Mouse (Mus musculus) erythroid progenitor cell, adult 5-6 weeks (primary cell): ENCODE results near the gene Ghrh. TPM values are rescaled to one million over a fixed set of nuclear protein-coding genes. Genes with fewer than 3 reads are reported as not detected.

Source experiments
- ATAC-seq: replicated peaks from 2 replicates; pipeline ENCODE4 v1.8.0; 2016; ENCODE audit warnings: moderate number of reproducible peaks, mild to moderate bottlenecking, moderate TSS enrichment, inconsistent platforms; ENCODE audit not compliant: poor library complexity, low FRiP score, severe bottlenecking
- total RNA-seq, 2 experiments: library from RNA; stranded (forward) in 1 of 2; stranded (reverse) in 1 of 2; fragments of 150-400 nt in 1 of 2; fragments of 186-747, 209-891 nt in 1 of 2; gene quantifications; 2 replicates each; pipeline versions ENCODE4 v1.2.3 to v1.2.4; 2015 to 2017; ENCODE audit warnings: low replicate concordance in 2 of 2

The Ghrh gene
- total RNA-seq, 2 experiments from 2014 or later: not detected

DNA sequence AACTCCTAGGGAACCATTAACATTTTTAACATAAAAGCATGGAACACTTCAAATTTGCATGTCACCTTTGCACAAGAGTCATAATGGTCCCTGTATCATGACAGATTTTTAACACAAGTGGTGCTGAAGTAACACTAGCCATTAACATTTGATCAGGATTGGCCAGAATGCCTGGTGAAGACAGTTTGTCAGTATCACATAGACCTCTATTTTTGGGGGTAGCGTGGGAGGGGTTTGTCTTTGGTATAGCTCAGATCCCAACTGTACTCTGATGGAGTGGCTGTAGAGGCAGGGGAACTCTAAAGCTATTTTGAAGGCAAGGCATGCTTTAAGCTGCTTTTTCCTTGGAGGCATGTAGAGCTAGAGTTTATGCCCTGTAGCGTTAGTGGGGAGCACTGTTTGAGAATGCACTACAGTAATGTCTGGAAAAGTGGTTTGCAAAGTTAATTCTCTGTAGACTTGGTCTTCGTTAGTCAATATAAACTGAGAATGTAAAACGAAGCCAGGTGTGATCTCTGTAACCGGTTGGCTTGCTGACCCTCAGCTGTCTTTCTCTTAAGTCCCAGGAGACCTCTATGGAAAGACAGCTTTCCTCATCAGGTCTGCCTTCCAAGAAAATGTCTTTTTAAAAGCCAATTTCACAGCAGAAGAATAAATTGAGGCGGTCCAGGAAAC, 36.2 kb downstream of the Ghrh start:
- ATAC-seq: no peak

DNA sequence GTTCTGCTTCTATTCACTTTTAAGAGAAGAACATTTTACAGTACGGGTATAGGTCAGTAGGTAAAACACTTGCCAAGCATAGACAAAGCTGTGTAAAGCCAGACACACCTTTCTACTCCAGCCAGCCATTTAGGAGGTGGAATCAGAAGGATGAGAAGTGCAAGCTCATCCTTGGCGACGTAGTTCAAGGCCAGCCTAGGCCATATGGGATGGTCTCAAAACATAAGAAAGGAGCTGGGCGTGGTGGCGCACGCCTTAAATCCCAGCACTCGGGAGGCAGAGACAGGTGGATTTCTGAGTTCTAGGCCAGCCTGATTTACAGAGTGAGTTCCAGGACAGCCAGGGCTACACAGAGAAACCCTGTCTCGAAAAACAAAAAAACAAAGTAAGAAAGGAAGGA, 37.7 kb downstream of the Ghrh start:
- ATAC-seq: no peak

DNA sequence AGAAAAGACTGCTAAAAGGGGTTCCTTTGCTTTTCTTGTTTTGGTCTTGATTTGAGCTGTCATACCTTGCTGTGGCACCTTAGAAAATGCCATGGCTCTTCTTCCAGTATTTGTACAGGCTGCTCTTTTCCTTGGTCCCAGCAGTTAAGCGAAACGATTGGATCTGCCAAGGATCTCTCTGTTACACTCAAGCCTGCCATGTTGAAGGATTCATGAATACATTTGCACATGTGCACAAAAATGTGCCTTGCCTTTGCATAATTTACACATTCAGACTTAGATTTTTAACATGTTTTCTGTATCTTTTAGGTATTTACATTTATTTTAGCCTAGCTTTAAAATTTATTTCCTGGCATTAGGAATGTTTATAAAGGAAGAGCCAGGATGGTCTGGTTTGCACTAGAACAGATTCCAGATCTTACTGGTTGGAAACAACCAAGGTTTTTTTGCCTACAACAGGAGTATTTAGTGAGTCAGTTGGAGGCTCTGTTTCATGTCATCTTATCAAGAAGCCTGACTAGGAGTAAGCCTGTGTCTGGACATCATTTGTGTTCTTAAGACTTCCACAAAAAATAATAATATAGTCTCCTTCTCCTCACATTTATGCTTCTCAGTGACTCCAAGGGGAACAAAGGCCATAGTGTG, 38.9 kb downstream of the Ghrh start:
- no peak for ATAC-seq

DNA sequence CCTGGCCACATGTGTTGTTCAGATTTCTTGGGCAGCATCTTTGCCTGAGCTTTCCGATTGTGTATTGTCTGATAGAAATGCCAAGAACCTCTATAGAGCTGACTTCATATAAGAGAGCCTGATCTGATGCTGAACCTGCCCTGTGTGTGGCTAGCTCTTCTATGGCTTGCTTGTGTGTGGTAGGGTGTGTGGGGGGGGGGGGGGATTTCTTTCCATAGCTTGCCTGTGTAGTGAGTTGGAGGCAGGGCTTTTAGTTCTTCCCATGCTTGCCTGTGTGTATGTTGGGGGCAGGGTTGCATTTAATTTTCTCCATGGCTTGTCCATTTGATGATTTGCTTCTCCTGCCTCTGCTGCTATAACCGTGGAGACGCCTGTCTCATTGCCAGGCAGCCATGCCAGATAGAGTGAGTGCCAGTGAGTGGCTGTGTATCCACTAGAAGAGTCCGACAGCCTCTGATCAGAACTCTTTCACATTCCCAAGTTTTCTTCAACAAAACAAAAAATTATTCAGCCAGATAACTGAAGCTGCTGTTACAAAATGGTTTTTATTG, 39.5 kb downstream of the Ghrh start:
- no peak for ATAC-seq

DNA sequence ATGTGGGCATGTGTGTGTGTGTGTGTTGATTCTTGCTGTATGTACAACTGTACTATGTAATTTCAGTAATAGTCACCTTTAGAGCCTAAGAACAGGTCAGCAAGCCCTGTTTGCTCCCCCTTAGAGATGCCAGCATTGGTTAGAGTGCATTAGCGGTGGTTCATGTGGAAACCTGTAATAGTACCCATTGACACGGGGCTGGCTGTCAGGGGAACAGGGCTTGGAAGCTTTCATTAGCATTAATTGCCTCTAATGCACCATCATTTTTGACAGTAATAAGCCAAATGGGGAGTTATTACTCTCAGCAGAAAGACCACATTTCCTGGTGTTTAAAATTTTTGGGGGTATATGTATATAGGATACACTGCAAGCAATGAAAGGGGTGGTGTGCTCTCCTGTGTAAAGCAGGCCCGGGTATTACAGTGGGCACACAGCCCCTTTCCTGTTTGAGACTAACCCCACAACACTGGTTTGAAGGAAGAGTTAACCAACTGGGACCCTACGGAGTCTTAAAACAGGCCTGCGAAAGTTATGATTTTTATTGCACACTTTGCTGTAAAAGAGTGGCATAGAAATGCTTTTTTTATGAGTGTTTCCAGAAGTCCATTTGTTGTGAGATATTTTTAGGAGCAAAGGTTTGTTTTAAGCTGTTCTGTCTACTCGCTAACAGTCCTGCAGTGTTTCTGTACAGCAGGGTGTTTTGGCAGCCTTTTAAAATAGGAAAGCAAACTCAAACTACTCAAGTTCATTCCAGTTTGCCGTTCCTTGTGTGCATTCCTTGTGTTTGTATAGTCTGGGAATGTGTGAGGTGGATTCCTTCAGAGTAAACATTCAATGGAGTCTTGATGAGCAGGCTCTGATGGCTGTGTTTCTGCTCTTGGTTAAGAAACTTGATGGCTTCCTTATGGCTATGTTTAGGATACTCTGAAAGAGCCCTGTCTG, 40.9 kb downstream of the Ghrh start:
- ATAC-seq: no peak

DNA sequence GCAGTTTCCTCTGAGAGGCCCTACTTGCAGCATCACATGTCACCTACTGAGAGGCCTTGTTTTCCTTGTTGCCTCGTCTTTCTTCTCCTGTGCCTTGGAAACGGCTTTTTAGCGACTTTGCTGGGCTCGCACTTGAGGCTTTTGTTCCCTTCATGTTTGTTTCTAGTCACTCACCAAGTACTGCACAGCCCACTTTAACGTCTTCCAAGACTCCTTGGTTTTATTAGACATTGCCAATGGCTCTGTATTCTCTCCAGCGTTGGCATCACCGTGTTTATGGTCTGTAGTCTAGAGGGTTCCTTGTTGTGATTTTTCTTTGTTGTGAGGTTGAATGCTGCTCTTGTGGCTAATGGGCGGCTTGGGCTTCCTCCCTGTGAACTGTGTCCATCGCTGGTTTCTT, 44.2 kb downstream of the Ghrh start:
- ATAC-seq: no peak

DNA sequence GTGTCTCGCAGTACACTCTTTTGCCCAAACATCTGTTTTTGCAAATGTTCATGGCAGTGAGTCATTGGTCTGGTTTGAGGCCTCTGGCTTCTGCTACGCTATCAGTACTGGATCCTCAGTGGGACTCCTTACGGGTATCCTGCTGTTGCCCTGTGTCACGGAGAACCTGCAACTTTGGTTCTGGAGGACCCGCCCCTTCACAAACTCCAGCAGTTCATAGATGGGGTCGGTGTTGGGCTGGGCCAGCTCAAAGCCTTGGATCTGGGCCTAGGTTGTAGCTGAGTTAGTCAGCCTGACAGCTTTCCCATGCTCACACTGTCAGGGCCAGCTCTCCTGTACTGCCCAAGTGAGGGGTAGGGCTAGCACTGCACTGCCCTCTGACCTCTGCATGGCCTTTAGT, 47.3 kb downstream of the Ghrh start:
- ATAC-seq: no peak

DNA sequence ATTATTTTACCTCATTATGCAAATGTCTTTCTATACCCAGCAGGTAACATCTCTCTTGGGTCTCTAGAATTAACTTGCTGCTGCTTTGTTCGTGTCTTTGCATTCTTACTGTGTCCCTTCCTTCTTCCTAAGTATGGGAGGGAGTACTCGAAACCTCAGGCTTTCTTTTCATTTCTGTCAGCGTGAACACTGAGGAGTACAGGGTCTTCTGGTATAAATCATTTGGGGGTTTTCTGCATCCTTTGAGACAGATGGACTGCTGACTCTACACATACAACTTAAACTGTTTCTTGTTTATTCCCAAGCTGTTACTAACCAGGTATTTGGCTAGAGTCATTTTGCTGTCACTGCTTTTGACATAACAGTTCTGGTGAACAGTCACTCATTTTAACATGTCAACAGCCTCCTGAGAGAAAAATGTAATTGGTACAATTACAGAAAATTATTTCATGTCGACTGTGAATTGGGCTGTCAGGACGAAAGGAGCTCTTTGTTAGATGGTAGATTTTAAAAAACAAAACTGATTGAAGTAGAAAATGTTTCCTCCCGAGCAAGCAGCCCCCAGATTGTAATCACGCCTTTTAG, 51.1 kb downstream of the Ghrh start:
- no peak for ATAC-seq

DNA sequence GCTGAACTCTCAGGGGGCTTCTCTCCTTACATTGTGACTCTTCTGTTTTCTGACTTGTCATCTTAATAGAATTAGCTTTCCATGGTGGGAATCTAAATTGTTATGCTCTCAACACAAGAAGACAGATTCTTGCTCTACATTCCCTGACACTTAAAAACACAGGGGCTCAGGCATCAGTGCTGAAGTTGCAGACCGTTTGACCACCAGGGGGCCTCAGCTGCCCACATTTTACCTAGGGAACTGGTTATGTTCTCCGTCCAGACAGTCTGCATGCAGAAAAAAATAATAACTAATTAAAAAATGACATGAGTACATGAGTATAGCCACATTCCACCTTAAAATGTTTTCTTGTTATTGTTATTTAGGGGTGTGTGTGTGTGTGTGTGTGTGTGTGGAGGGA, 55.2 kb downstream of the Ghrh start:
- peak; percentile 49; the same call in 1 of the 2 replicates for ATAC-seq

DNA sequence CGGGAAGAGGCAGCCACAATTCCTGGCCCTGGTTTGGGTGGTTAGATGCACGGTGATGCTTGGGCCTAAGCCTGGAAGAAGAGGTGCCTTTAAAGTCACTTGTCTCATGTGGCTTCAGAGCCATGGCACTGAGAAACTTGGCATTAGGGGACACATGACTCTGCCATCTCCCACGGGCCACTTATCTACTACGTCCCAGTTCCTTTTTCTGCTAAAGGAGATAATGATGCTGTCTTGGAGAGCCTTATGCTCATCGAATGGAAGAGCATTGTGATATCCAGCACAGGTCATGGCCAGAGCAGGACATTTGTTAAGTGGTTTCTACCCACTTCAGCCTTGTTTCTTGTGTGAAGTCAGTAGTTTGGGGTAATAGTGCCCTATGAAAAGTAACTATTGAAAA, 58.3 kb downstream of the Ghrh start:
- ATAC-seq: peak; percentile 58

DNA sequence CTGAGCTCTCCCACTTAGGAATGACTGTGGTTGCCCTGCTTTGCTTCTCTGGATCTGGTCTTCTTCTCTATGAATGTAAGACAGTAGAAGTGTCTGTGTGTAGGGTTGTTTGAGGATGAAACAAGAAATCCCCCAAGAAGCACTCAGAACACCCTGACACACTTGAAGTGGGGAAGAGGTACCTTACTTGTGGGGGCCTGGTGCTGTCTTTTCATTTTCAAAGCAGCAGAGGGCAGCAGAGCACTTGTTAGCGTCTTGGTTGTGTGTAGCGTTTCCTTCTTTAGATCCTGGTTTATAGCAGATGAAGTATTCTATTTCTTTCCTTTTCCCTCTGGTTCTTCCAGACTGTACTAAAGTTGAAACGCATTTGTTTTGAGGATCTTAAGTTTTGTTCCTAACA, 59.8 kb downstream of the Ghrh start:
- peak; percentile 70; the same call in 1 of the 2 replicates for ATAC-seq

DNA sequence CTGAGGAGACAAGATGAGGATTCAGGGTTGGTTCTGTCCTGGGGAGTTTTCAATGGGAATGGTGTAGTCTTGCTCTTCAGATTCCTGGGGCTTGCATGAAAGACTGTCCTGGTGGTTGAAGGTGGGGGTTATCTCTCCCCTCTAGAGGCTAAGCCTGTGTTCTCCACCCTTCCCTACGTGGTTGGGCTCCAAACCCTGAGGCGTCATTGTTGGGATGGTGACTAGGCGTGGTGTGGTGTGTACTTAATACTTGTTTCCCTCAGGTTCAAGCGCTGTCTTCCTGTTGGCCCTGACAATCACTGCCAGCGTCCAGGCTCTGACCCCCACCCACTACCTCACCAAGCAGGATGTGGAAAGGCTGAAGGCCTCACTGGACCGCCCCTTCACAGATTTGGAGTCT, 64.0 kb downstream of the Ghrh start:
- no peak for ATAC-seq

Other genes starting within 250 kb of the Ghrh start
- gene Samhd1, start 212.2 kb downstream of the Ghrh start, total RNA-seq (2015; ENCODE audit: low replicate concordance): 82.5 and 112 TPM in 2 replicates
- 57.0 and 75.2 TPM in 2 replicates for gene Samhd1, start 212.2 kb downstream of the Ghrh start, total RNA-seq (2017; ENCODE audit: low replicate concordance)
- 129 and 132 TPM in 2 replicates for gene Rbl1, start 143.0 kb downstream of the Ghrh start, total RNA-seq (2015; ENCODE audit: low replicate concordance)
- 160 and 169 TPM in 2 replicates for gene Rbl1, start 143.0 kb downstream of the Ghrh start, total RNA-seq (2017; ENCODE audit: low replicate concordance)
- gene Rpn2, start 68.5 kb downstream of the Ghrh start, total RNA-seq (2015; ENCODE audit: low replicate concordance): 59.5 and 64.5 TPM in 2 replicates
- gene Rpn2, start 68.5 kb downstream of the Ghrh start, total RNA-seq (2017; ENCODE audit: low replicate concordance): 56.5 and 70.4 TPM in 2 replicates
- gene Mroh8, start 68.0 kb downstream of the Ghrh start, total RNA-seq (2015; ENCODE audit: low replicate concordance): not detected in 2 replicates
- not detected in 2 replicates for gene Mroh8, start 68.0 kb downstream of the Ghrh start, total RNA-seq (2017; ENCODE audit: low replicate concordance)
- 15.9 and 26.0 TPM in 2 replicates for gene Manbal, start 20.1 kb upstream of the Ghrh start, total RNA-seq (2015; ENCODE audit: low replicate concordance)
- 3.3 and 9.4 TPM in 2 replicates for gene Manbal, start 20.1 kb upstream of the Ghrh start, total RNA-seq (2017; ENCODE audit: low replicate concordance)
- gene Src, start 70.9 kb upstream of the Ghrh start, total RNA-seq (2015; ENCODE audit: low replicate concordance): 0.36 and 0.42 TPM in 2 replicates
- 0.39 and 1.1 TPM in 2 replicates for gene Src, start 70.9 kb upstream of the Ghrh start, total RNA-seq (2017; ENCODE audit: low replicate concordance)
- gene Nnat, start 212.6 kb upstream of the Ghrh start, total RNA-seq (2015; ENCODE audit: low replicate concordance): not detected in 2 replicates
- gene Nnat, start 212.6 kb upstream of the Ghrh start, total RNA-seq (2017; ENCODE audit: low replicate concordance): not detected in 2 replicates
- gene Blcap, start 223.8 kb upstream of the Ghrh start, total RNA-seq (2015; ENCODE audit: low replicate concordance): 1.7 and 4.0 TPM in 2 replicates
- gene Blcap, start 223.8 kb upstream of the Ghrh start, total RNA-seq (2017; ENCODE audit: low replicate concordance): 1.8 and 3.2 TPM in 2 replicates